Mouse (Mus musculus) bone marrow, adult 2 months (tissue): ENCODE data around the gene Ifit2.

Experiments
- CTCF ChIP-seq: fragments of 200-500 bp; IDR thresholded peaks from 2 replicates; pipeline ENCODE4 v1.5.1; 2011; ENCODE audit warnings: low read length, control low read depth; ENCODE audit not compliant: control insufficient read depth, insufficient read depth
- POLR2A ChIP-seq: fragments of 200-500 bp; IDR thresholded peaks from 2 replicates; pipeline ENCODE4 v1.6.1; 2011; ENCODE audit warnings: low read depth, mild to moderate bottlenecking, control low read depth, low read length, borderline replicate concordance; ENCODE audit not compliant: control insufficient read depth

DNA sequence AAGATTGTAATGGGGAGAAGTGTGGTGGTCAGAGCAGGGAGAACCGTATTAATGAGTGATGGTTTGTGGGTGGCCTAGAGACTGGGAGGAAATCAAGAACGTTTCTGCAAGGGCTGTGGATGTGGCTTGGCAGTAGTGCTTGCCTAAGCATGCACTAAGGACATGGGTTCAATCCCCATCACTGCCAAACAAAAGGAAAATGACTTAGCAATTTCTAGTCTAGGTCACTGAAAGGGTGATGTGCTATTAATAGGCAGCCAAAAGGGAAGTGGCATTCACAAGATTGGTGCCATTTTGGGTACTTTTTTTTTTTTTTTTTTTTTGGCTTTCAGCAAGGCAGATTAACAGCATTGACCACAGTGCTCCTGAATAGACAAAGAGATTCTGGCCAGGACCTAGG lies 29.1 kb upstream of the Ifit2 start:
- TF ChIP-seq POLR2A: no peak
- TF ChIP-seq CTCF: no peak
